Mouse (Mus musculus): Measurements from ENCODE around the gene Susd5. TPM values are rescaled to one million over a fixed set of nuclear protein-coding genes. Genes with fewer than 3 reads are reported as not detected.
A peak's percentile ranks its signal among the peaks of the same experiment; 100 is the strongest.

Gene Susd5
- under 1 TPM; 0.23 to 0.29 TPM for total RNA-seq (2021)
- long read RNA-seq, experiment 1, full-length matches to known transcripts: 1 of 1 reads
- long read RNA-seq, experiment 1, partial matches to known transcripts: 0 of 1 reads
- long read RNA-seq, experiment 1, other reads (novel, unspliced or antisense): 0 of 1 reads
- long read RNA-seq, experiment 2, full-length matches to known transcripts: 1 of 1 reads
- long read RNA-seq, experiment 2, partial matches to known transcripts: 0 of 1 reads
- long read RNA-seq, experiment 2, other reads (novel, unspliced or antisense): 0 of 1 reads

DNA sequence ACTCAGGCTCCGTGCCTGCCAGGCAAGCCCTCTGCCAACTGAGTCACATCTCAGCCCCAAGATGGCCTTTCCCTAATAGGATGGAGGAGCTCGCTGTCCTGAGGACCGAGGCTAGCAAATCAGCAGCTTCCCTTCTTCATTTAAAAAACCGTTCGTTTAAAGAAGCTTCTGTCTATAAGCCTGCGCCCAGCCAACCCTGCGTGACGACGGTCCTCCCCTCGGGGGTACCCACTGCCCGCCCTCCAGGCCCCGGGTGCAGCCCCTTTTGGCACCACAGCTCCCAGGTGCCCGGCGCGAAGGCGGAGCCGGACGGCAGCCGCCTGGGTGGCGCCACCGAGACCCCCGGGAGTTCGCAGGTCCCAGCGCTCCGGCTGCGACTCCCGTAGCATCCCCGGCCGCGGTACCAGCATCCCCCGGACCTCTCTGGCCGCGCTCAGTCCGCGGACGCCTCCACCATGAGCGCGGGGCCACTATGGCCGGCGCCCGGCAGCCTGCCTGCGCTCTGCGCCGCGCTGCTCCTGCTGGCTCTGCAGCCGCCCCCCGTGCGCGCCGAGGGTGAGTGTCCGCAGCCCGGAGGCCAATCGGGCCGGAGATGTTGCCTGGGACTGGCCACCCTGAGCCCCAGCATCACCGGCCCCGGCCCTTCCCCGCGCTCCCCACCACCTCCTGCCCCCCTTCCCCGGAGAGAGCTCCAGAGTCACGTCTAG lies at the start of gene Susd5:
Susd5 (plus strand) TSS at position 51 of the 707 bp plus-strand sequence.
- no peak for DNase-seq (ENCODE audit: low spot score in 2 of 2)

DNA sequence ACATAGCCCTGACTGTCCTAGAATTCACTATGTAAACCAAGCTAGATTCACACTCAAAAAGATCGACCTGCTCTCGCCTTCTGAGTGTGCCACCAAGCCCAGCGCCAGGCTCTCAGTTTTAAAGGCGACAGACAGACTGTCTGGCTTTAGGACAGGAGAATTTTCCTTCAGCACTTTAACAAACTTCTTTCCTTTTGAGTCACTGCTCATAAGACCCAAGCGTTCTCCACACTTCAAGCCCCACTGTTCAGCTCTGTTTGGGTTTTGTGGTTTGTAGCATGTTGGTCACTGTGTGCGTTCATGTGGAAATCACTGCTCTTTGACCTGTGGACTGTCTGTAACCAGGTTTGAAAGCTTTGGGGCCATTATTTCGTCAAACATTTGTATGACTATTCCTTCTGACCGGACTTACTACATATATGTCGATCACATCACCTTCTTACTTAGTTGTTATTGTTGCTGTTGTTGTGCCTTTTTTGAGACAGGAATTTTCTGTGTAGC lies 49.0 kb upstream of the Susd5 start:
- no peak for DNase-seq (ENCODE audit: low spot score in 2 of 2)

DNA sequence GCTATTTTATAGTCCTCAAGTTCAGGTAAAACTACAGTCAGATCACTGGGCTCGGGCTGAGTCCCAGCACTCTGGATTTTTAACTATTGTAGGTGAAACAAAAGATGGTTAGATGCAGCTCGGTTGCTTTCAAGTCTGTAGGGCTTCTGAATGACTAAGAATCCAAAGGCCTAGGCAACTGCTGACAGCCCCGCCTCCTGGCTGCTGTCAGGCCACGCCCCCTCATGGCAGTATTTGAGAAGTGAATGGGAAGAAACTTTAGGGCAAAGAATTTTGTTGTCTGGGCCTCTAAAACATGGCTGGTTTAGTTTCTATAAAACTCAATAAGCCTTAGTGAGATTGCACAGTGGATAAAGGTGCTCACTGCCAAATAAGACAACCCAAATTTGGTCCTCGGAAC lies 47.4 kb upstream of the Susd5 start:
- DNase-seq (ENCODE audit: low spot score in 2 of 2): no peak

DNA sequence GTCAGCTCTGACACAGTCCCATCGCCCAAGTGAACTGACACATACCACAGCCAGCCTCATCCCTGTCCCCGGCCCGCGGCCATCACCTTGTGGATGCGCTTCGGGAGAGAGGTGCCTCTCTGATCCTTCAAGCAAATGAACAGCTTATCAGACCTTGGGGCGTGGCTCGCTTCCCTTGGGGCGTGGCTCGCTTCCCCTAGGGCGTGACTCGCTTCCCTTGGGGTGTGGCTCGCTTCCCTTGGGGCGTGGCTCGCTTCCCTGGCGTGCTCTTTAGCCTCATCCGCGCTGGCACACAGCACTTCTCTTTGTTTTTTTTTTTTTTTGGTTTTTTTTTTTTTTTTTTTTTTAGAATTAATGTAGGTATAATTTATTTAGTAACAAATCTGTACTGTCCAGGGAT lies 45.7 kb upstream of the Susd5 start:
- no peak for DNase-seq (ENCODE audit: low spot score in 2 of 2)

DNA sequence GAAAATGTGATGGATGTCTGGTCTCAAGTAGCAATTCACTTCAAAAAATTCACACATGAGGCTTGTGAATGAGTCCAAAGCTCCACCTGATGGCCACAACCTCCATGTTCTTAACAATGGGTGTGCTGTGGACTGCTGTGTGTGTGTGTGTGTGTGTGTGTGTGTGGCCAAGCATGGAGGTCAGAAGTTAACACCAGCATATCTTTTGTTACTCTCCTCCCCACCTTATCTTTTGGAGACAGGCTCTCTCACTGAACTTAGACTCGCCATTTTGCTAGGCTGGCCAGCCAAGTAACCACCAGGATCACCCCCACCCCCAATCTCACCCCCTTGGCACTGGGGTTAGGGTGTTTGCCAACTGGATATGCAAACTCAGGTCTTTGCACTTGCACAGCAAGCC lies 42.9 kb upstream of the Susd5 start:
- no peak for DNase-seq (ENCODE audit: low spot score in 2 of 2)

DNA sequence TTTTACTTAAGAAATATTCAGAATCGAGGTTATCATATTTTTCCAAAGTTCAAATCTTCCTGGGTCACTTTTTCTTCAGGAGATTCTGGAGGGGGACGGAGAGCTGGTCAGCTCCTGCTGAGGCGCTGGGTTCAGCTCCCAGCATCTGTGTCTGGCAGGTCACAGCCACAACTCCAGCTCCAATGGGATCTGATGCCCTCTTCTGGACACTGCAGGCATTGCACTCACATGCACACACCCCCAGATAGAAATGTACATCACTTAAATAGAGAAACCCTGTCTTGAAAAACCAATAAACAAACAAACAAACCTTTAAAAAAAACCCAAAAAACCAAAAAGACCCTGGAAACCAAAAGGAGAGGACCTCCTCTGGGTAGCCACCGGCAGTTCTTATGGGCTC lies 41.2 kb upstream of the Susd5 start:
- no peak for DNase-seq (ENCODE audit: low spot score in 2 of 2)

DNA sequence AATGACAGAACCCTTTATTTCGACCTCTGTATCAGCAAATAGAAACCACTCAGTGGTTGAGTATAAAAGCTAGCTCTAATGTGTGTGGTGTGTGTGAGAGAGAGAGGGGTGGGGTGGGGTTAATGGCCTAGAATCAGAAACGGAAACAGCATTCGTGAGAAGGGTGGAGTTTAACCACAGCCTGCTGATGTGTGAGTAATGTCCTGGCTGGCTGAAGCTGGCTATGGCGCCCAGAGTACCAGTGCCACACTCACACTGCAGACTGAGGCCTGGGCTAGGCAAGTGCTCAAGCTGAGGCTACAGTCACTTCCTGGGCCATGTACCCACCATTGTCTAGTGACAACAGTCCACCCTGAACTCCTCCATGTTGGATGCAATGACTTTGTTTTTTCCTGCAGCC lies 40.5 kb upstream of the Susd5 start:
- DNase-seq (ENCODE audit: low spot score in 2 of 2): no peak

DNA sequence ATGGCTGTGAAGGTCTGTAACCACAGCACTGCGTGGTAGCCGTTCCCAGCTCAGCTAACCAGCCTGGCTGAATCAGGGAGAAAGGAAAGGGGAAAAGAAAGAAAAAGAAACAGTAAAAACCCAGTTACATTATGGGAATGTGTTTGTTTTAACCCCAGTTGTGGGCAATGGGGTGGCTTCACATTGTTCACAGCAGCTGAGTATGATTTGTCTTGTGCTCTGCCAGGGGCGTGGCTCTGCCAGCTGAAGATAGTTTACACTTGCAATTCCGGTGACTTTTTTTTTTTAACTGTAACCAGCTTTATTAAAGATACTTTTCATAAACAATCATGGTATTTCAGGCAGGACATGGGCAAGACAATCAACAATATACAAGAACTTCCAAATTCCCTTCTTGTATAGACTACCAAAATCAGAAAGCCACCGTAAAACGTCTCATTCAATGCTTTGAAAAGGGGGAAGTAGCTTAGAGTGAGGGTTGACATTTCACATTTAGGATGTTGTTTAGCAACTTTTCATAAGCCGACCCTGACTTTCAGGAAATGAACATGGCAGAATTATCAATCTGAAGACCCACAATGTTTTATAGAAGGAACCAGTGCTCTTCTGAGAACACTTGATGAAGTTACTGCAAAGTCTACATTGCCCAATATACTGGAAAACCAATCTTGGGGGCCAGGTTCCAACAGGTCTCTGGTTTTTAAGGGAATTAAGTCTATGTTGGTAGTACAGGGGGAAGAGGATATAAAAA lies 37.8 kb upstream of the Susd5 start:
- DNase-seq (ENCODE audit: low spot score in 2 of 2): no peak

DNA sequence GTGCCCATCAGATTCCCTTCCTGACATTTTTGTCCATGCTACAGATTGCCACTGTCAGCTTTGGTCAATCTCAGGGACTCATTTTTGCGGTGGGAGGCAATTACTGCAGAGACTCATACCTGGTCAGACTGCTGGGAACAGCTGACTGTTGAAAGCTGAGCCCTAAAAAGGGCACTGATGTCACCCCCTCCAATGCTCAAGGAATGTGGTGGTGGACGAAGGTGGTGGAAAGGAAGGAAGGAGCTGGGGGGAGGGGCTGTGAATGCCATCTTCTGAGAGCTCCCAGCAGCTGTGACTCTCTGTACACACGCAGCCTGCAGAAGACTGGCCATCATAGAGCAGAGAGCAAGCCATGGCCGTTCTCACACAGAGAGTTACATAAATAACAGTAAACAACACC lies 34.8 kb upstream of the Susd5 start:
- no peak for DNase-seq (ENCODE audit: low spot score in 2 of 2)

DNA sequence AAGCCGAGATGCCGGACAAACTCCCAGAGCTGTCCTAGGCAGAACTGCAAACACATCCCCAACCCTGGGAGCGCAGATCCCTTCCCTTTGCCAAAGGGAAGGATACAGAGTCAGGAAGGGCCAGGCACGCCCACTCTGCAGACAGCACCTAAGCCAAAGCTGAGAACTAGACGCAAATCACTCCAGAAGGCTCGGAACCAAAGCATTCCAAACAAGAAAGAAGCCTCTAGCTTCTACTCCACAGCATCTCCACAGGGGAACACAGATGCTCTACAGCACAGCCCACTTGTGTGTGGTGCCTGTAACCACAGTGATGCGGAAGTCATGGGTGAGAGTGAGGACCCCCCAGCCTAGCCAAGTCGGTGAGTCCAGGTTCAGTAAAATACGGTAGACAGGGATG lies 31.8 kb upstream of the Susd5 start:
- DNase-seq (ENCODE audit: low spot score in 2 of 2): no peak

DNA sequence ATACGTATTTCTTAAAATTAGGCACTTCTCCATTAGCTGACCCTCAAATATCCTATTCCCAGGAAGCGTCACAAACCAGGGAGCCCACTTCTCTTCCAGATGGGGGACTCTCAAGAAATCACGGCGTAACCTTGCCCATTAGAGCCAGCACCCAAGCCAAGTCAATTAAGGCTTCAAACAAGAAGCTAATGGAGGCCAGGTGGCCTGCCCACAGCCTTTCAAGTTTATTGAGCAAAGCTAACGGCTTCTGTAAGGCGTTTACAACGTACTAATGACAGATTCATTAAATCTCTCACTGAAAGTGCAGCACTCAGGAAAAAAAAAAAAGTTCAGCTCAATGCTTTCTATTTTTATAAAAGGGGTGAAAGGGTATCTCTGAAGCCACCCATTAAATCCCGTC lies 31.1 kb upstream of the Susd5 start:
- DNase-seq (ENCODE audit: low spot score in 2 of 2): no peak

DNA sequence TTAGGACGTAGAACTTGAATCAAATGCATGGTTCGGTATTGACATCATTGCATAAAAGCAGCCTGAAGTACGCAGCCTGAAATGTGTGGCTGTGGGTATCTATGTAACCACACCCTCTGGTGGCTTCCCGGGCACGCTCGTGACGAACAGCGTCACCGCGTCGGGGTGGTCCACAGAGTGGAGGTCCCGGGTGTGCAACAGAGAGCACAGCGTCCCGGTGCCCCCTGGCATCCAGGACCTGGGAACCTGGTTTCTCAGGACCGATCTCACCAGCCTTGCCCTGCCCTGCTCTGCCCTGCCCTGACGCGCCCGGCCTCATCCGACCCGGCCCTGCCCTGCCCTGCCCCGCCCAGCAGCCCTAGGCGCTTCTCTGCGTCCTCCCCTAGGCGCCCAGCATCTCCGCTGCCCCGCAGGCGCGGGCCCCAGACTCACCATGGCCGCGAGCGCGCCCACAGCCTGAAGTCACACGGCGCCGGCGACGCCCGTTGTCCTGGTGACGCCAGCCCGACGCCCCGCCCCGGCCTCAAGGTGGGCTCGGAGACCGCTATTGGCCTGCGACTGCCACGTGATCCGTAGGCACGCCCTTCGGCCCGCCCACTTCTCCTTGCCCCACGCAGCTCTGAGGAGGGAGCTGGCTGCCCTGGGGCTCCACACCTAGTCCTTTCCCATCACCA lies 30.5 kb upstream of the Susd5 start:
- DNase-seq (ENCODE audit: low spot score in 2 of 2): peak; percentile 19 to 39

DNA sequence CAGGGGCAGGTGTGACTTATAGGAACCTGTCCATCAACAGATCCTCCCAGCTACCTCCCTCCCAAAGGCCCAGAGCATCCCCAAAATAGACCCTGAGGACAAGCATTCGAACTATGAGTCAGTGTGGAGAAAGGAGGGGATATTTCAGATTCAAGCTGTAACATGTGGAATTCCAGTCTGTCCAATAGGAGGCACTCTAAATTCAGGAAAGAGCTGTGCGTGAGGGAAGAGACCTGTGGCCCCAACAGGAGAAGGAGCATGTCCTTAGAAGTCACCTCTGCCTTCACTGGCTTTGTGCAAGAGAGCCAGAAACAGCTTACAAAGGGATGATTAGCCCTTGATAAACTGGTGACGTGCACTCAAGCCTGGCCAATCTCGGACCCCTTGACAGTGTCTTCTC lies 16.0 kb upstream of the Susd5 start:
- no peak for DNase-seq (ENCODE audit: low spot score in 2 of 2)

DNA sequence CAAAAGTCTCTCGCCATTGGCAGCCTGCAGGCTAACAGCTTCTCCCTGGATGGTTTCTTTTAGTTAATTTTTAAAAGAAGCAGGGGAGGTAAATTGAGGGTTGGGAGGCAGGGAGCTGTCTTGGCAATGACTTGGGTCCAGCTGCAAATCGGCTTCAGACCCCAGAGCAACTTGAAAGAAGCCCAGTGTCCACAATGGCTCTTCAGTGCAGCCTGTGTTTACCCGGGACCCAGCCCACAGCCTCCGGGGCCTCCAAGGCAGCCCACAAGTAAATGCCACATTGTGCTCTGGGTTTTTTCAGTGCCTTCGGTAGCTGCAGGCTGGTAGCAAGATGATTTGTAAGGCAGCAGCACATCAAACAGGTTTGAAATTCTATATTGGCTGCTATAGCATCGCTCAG lies 14.4 kb upstream of the Susd5 start:
- DNase-seq (ENCODE audit: low spot score in 2 of 2): no peak

DNA sequence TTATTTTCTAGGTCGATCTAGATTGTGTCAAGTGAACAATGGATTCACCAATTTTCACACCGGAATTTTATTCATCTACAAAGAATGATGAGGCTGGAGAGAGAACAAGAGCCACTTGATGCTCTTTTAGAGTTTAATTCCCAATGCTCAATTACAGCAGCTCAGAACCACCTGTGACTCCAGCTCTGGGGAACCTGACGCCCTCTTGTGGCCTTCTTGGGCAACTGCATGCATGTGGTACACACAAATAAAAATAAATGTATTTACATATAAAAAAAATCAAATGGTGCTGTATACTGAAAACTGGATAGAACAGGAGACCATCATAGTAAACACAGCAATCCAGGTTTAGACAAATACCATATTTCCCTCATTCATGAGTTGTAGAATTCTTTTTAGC lies 12.5 kb upstream of the Susd5 start:
- DNase-seq (ENCODE audit: low spot score in 2 of 2): no peak

DNA sequence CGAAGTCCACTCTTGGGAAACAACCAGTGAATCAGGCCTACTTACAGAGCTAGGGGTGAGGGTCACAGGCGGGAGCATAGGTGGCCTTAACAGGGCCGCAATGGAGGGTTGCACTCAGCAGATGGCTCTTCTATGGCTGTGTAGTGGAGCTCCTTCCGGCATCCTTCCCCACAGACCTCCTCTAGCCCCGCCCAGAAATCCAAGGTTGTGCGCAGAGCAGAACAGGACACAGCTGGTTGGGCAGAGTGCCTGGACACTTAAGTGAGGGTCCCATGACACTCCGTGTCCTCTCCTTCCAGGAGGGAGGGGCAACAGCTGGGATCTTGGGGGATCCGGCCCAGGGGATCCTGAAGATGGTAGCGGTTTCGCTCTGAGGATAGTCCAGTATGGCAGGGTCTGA lies 10.9 kb upstream of the Susd5 start, which contains the start of gene Fbxl2:
Fbxl2 (minus strand) TSS at position 164 of the 400 bp plus-strand sequence.
- DNase-seq (ENCODE audit: low spot score in 2 of 2): no peak

DNA sequence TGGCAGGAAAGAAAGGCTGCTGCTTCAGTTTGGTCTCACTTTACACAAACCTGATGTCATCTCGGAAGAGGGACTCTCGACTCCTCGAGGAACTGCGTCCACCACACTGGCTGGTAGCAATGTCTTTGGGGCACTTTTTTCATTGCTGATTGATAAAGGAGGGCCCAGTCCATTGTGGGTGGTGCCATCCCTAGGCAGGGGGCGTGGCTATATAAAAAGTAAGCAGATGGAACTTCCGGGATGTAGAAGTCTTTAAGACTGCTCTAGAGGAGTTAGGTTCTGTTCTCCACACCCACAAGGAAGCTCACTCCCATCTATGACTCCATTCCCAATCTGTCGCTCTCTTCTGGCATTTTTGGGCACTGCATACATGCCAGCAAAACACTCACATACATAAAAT lies 10.3 kb upstream of the Susd5 start:
- no peak for DNase-seq (ENCODE audit: low spot score in 2 of 2)

DNA sequence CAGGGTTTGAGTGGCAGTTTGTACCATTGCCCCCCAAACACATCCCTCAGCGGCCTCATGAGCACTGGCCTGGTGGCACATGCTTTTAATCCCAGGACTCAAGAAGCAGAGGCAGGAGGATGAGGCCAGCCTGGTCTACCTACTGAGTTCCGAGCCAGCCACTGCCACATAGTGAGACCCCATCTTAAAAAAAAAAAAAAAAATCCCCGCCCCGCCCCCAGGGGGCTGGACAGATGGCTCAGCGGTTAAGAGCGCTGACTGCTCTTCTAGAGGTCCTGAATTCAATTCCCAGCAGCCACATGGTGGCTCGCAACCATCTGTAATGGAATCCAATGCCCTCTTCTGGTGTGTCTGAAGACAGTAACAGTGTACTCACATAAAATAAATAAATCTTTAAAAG lies 6.8 kb upstream of the Susd5 start:
- no peak for DNase-seq (ENCODE audit: low spot score in 2 of 2)

DNA sequence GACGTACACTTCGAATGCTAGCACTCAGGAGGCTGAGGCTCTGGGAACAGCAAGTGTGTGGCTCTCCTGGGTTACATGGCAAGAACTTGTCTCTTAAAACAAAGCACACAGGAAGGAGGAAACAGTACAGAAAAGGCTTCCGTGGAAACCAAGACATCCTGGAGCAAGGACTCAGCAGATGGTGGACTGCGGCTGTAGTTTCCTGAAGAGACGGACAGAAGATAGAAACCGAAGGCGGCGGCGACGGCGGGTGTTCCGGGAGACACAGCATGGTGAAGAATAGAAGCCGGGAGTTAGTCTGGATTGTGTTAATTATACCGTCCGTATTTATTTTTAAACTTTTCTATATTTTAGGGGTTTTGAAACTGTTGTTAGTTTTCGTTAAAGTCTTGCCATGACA lies 6.2 kb upstream of the Susd5 start:
- DNase-seq (ENCODE audit: low spot score in 2 of 2): no peak

DNA sequence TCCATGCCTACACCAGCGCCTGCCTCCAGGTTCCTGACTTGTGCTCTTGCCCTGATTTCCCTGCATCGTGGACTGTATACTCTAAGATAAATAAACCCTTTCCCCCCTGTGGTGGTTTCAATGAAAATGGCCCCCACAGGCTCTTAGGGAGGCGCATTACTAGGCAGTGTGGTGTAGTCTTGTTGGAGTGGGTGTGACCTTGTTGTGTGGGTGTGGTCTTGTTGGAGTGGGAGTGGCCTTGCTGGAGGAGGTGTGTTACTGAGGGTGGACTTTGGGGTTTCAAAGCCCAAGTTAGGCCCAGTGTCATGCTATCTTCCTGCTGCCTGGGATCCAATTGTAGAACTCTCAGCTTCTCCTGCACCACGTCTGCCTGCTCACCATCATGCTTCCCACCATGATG lies 4.9 kb upstream of the Susd5 start:
- DNase-seq (ENCODE audit: low spot score in 2 of 2): no peak

DNA sequence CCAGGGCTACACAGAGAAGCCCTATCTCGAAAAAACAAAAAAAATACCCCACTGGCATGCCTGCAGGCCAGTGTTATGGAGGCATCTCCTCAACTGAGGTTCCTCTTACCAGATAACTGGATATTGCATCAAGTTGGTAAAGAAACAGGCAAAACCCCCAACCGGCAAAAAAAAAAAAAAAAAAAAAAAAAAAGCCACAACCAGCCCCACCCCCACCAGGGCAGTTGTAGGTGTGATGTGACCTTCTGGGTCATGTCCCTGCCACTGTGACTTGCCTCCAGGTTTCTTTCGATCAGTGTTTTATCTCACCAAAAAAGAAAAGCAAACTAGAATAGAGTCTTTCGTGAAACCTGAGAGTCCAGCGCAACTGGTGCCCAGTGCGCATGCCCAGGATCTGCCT lies 4.1 kb upstream of the Susd5 start:
- no peak for DNase-seq (ENCODE audit: low spot score in 2 of 2)

Data from adrenal gland, adult 18-20 months (tissue).